Mouse (Mus musculus): Measurements from ENCODE around the gene Rbp4.
A peak's percentile ranks its signal among the peaks of the same experiment; 100 is the strongest.

Gene Rbp4

GRCm38 (mm10) chr19:38086948-38087551 is 38.0 kb downstream of the Rbp4 start:
- peak; percentile 47 for DNase-seq

DNA sequence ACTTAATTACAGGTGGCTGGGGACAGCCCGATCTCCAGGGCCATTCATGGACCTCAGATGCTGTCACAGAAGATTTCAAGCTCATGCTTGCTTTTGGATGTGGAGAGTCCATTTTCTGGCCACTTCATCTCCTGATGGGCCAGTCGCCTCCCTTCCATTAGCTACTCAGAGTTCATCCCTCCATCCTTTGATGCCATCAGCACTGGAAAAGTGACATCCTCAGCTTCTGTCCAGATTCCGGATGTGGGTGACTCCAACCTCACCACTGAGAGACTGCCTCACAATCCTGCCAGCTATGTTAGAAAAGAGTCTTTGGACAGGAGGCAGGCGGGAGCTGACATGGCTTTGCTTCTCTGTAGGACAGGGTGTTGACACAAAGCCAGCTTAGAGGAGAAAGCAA is 39.2 kb downstream of the Rbp4 start:
- DNase-seq, result no peak

GRCm38 (mm10) chr19:38082931-38083525 is 42.1 kb downstream of the Rbp4 start:
- no peak for DNase-seq

- no peak for DNase-seq
Observed at GRCm38 (mm10) chr19:38081361-38081760, 43.7 kb downstream of the Rbp4 start.

DNA sequence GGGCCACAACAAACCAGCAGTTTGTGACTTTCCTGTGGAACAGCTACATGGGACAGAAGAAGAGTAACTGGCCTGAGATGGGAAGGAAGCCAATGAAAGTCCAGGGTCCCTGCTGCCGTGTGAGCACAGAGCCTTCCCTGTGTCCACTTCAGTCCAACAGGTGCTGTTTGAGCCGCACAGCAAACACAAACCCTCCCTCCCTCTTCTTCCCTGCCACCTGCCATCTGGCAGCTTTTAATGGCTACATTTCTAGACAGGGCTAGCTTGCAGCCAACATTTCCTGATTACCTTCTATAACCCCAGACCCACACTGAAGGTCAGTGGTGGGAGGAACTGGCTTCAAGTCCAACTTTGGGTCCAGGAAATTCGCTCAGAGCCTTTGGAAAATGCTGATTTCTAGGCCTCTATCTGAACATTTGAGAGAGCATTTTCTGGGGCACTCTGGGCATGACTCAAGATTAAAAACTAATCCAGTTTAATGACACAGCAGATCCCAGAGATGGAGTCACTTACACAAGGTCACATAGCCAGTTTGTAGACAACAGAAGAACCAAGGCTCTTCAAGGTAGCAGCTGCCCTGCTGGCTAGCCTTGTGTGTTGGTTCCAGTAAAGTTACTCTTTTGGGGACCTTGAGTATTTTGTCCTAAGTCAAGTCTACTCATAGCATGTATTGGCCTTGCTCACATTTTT is 47.1 kb downstream of the Rbp4 start:
- DNase-seq, result no peak

GRCm38 (mm10) chr19:38076251-38076650 is 48.8 kb downstream of the Rbp4 start:
- DNase-seq, result peak; percentile 27

DNA sequence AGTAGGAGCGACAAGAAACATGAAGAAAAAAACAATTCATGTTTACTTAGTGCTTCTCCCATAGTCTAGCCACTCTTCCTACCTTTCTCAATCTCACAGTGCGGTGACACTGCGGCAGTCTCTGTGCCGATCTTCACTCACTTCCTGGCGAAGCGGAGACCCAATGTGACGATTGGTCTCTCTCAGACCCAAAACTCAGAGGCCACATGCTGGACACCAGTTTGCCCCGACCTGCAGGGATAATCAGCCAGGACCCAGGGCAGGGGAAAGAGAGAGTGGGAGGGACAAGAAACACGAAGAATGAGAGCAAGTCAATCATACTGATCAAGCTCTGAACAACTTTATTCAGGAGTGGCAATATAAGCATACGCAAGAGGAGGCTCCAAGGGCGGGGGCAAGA is 50.0 kb downstream of the Rbp4 start:
- no peak for DNase-seq

GRCm38 (mm10) chr19:38073226-38073625 is 51.9 kb downstream of the Rbp4 start:
- no peak for DNase-seq
